In genomic region chr14:25480443-25480842, GRCm38 (mm10) we compare ENCODE assay signal across 8 mouse cellular contexts. TPM values are rescaled to one million over a fixed set of nuclear protein-coding genes. Genes with fewer than 3 reads are reported as not detected.
A peak's percentile ranks its signal among the peaks of the same experiment; 100 is the strongest.
DNase-seq lines count a peak whose midpoint lies in the region; ATAC-seq and TF ChIP-seq lines count a peak whose summit lies in the region.

No protein-coding gene starts in this region.

- H3K9ac ChIP-seq in kidney, embryonic 14.5 days (ENCODE audit: low read depth, low read length), result 0 out of 2 replicates have a peak overlapping the region, but pooled peaks have one; percentile 12
- H3K9ac ChIP-seq in embryonic facial prominence, embryonic 15.5 days, result no peak overlapping the region
- H3K9ac ChIP-seq in liver, embryonic 16.5 days (ENCODE audit: low read depth, low read length), result peak overlapping the region; percentile 62

- no peaks in the 10 kb centered on the region for H3K9me3 ChIP-seq in kidney, embryonic 14.5 days (ENCODE audit: control insufficient read depth, low read length)
- H3K9me3 ChIP-seq in embryonic facial prominence, embryonic 15.5 days (replicated peaks), result no peaks in the 10 kb centered on the region
- no peaks in the 10 kb centered on the region for H3K9me3 ChIP-seq in liver, embryonic 16.5 days (replicated peaks; ENCODE audit: control insufficient read depth, low read length)

- 58% methylated on average over 4 of the region's 4 CpGs for WGBS in cerebellum, adult 2 months
- 84% methylated on average over 4 of the region's 4 CpGs for WGBS in kidney, embryonic 14.5 days
- WGBS in embryonic facial prominence, embryonic 15.5 days, result 80% methylated on average over 4 of the region's 4 CpGs
- 40% methylated on average over 4 of the region's 4 CpGs for WGBS in liver, embryonic 16.5 days (ENCODE audit: insufficient replicate concordance)

- H3K4me3 ChIP-seq in cerebellum, adult 2 months (replicated peaks; ENCODE audit: insufficient read depth, low read depth, low read length), result no peak overlapping the region
- H3K4me3 ChIP-seq in kidney, embryonic 14.5 days (ENCODE audit: low read length), result no peak overlapping the region
- no peak overlapping the region for H3K4me3 ChIP-seq in embryonic facial prominence, embryonic 15.5 days (replicated peaks)
- H3K4me3 ChIP-seq in liver, embryonic 16.5 days (ENCODE audit: low read depth, low read length), result peak overlapping the region; percentile 52

- peaks cover 5% of the 10 kb centered on the region; the same call in 1 of the 2 replicates for H3K36me3 ChIP-seq in kidney, embryonic 14.5 days (ENCODE audit: control insufficient read depth, insufficient read depth, low read length)
- H3K36me3 ChIP-seq in embryonic facial prominence, embryonic 15.5 days, result no peaks in the 10 kb centered on the region
- no peaks in the 10 kb centered on the region for H3K36me3 ChIP-seq in liver, embryonic 16.5 days (ENCODE audit: control insufficient read depth, insufficient read depth)

- no peak for TF ChIP-seq POLR2A in cerebellum, adult 2 months (IDR thresholded peaks at IDR 0.05; ENCODE audit: borderline replicate concordance, insufficient read depth, low read length)

- H3K27ac ChIP-seq in cerebellum, adult 2 months (ENCODE audit: insufficient read depth, low read length), result peak overlapping the region; percentile 57; the same call in 1 of the 2 replicates
- H3K27ac ChIP-seq in kidney, embryonic 14.5 days (ENCODE audit: low read depth, low read length), result peak overlapping the region; percentile 65
- H3K27ac ChIP-seq in embryonic facial prominence, embryonic 15.5 days (replicated peaks), result peak overlapping the region; percentile 48; the same call in 1 of the 2 replicates
- H3K27ac ChIP-seq in liver, embryonic 16.5 days (ENCODE audit: low read length), result peak overlapping the region; percentile 90

- no peak for DNase-seq in cerebellum, adult 2 months
- no peak for DNase-seq in cerebellum, postnatal 25 days
- no peak for DNase-seq in kidney, postnatal 10 days
- DNase-seq in cerebellum, adult 11 months, result no peak

- H3K4me1 ChIP-seq in cerebellum, adult 2 months (ENCODE audit: control insufficient read depth, insufficient read depth, low read length), result peaks cover 81% of the 10 kb centered on the region
- H3K4me1 ChIP-seq in kidney, embryonic 14.5 days (ENCODE audit: control insufficient read depth, insufficient read depth, low read length), result peaks cover 89% of the 10 kb centered on the region
- peaks cover 80% of the 10 kb centered on the region for H3K4me1 ChIP-seq in embryonic facial prominence, embryonic 15.5 days
- H3K4me1 ChIP-seq in liver, embryonic 16.5 days (ENCODE audit: control insufficient read depth, low read depth, low read length), result peaks cover 75% of the 10 kb centered on the region

- no peak overlapping the region for H3K4me2 ChIP-seq in kidney, embryonic 14.5 days (replicated peaks; ENCODE audit: low read depth, low read length)
- no peak overlapping the region for H3K4me2 ChIP-seq in embryonic facial prominence, embryonic 15.5 days (replicated peaks)
- H3K4me2 ChIP-seq in liver, embryonic 16.5 days (ENCODE audit: low read depth, low read length), result peak overlapping the region; percentile 72

- H3K27me3 ChIP-seq in cerebellum, adult 2 months (ENCODE audit: control insufficient read depth, insufficient read depth, low read length), result no peaks in the 10 kb centered on the region
- no peaks in the 10 kb centered on the region for H3K27me3 ChIP-seq in kidney, embryonic 14.5 days (ENCODE audit: control insufficient read depth, insufficient read depth, low read length)
- H3K27me3 ChIP-seq in embryonic facial prominence, embryonic 15.5 days, result no peaks in the 10 kb centered on the region
- no peaks in the 10 kb centered on the region for H3K27me3 ChIP-seq in liver, embryonic 16.5 days (ENCODE audit: control insufficient read depth, insufficient read depth, low read depth, low read length)

- no peak for ATAC-seq in kidney, embryonic 14.5 days (ENCODE audit: low FRiP score, low TSS enrichment)
- ATAC-seq in embryonic facial prominence, embryonic 15.5 days (ENCODE audit: insufficient number of reproducible peaks, low FRiP score, low TSS enrichment, low read depth), result no peak
- no peak for ATAC-seq in liver, embryonic 16.5 days (ENCODE audit: low read depth)
- ATAC-seq in inflammation-experienced regulatory T-cells, adult 6 months, result no peak

- no peak for TF ChIP-seq CTCF in cerebellum, adult 2 months (IDR thresholded peaks at IDR 0.05; ENCODE audit: borderline replicate concordance, insufficient read depth, low read depth, low read length)

RNA-seq across cellular contexts. Expression of gene Zmiz1, which starts 21.5 kb away (rescaled TPM):
- 63.7 and 72.5 TPM in 2 replicates for polyA plus RNA-seq in cerebellum, adult 2 months (2012; rRNA removed)
- 43.3 and 57.3 TPM in 2 replicates for polyA plus RNA-seq in kidney, embryonic 14.5 days (2014; fragmentation: Nextera tagmentation; extraction: Ambion mirVana)
- polyA plus RNA-seq in embryonic facial prominence, embryonic 15.5 days (2015; fragmentation: Nextera tagmentation; extraction: Ambion mirVana), result 38.7 and 40.1 TPM in 2 replicates
- polyA plus RNA-seq in liver, embryonic 16.5 days (2015; fragmentation: Nextera tagmentation; extraction: Ambion mirVana), result 4.1 and 6.1 TPM in 2 replicates
- 10 to 100 TPM; 24.5 to 30.1 (median 26.1) TPM for polyA plus RNA-seq in inflammation-experienced regulatory T-cells, adult 6 months (2017; shearing (Covaris generic))
